Mouse (Mus musculus): Measurements from ENCODE around the gene Scaf1.
"Not testable (repeated sequence)": the region's sequence is repeated elsewhere in the genome, so short reads cannot be mapped to it uniquely, and the experiment has no call there.

Scaf1 gene

DNA sequence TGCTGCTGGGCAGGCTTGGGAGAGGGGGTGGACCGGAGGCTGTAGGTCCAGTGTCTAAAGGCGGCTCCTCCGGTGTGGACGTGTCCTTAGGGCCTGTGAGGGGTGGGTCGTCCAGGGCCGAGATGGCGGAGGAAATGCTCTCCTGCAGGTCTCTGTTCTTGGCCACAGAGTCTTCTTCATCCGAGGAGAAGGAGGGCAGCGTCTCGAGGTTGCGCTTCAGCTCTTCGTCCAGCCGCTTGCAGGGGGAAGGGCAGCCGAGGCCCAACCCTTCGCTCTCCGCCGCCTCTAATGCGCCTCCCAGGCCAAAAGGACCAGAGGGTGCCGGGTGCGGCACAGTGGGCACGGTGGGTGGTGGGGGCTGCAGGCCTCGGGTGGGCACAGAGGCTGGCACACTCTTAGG is 29.6 kb upstream of the Scaf1 start:
- in situ Hi-C loops (cut with MboI, MseI): no loop called here

DNA sequence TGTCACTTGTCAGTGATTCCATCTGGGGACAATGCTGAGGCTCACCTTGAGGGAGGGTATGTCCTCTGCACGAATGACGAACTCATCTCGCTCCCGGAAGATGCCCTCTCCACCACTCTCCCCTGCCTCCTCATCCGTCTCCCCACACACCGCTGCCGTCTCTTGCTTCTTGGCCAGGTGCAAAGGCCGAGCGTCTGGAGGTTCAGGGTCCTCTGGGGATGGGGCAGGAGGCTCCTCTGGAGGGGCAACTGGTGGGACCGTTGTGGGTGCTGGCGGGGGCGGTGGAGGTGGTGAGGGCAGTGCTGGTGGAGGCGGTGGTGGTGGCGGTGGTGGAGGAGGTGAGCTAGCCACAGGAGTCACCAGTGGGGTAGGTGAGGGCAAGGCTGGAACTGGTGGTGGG is 27.1 kb upstream of the Scaf1 start:
- in situ Hi-C loops (cut with MboI, MseI): no loop called here

DNA sequence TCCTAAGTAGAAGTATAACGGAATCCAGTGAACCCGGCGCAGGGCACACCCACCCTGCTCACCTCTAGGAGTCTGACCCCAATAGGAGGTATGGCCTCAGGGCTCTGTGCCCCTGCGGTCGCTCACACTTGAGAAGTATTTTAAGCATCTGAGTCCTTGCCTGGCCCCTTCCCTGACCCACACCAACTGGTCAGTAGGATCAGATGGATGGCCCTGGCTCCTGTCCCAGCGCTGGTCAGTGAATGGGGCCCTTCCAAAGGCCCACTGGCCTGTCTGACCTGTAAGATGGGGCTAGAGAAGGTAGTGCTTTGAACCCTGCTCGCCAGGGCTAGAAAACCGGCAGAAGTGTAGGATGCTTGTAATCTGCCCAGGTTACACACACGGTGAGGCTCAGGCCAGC is 24.7 kb upstream of the Scaf1 start:
- in situ Hi-C loops (cut with MboI, MseI): no loop called here

DNA sequence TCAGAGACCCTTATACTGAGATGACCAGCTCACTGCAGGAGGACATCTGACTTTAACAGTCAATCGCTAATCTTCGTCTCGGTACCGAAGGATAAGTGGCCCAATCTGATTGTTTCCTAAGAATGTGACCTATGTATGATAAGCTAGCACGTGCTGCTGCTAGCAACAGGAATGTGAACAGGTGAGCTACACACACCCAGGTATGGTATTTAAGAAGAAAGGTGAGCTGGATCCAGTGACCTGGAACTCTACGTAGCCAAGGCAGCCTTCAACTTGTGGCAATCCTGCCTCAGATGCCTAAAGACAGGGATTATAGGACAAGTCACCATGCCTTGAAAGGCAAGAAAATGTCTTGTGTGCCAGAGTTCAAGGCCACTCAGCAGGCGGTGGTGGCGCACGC is 22.2 kb upstream of the Scaf1 start:
- in situ Hi-C loops (cut with MboI, MseI): no loop called here

DNA sequence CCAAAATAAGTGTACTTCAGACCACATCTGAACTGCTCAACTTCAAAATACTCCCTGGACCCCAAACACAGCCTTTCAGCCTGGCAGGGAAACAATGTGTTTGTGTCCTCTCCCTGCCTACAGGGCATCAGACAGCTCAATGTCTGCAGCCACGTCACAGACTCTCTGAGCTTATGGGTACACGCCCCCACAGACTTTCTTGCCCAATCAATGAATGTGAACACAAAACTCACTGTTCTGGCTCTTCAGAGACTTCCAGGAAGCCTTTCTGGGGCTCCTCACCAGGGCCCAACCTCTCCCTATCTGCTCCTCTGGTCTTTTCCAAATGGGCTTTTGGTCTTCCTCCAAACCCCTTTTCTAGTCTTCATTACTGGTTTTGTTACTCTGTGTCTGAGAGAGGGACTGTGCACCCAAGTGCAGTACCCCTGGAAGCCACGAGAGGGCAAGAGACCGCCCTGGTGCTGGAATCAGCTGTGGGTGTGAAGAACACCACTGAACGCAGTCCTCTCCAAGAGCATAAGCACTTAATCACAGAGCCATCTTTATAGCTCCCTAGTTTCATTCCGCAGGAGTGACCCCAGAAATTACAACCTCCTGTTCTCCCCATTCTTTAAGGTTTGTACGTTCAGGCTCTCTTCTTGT is 21.7 kb upstream of the Scaf1 start:
- in situ Hi-C loops (cut with MboI, MseI): no loop called here

DNA sequence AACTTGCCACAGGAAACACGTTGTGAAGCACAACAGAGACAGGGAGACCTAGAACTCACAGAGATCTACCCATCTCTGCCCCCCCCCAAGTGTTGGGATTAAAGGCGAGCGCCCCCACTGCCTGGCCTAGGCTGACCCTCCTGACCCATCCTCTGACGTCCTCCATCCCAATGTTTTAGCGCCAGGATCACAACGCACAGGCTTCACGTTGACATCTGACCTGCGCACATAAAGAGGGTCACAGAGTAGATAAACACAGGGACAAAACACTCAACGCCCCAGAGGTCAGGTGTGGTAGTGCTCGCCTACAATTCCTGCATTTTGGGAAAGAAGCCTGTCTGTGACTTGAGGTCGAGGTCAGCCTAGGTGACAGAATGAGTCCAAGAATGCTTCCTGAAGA is 20.5 kb upstream of the Scaf1 start:
- in situ Hi-C loops (cut with MboI, MseI): no loop called here

DNA sequence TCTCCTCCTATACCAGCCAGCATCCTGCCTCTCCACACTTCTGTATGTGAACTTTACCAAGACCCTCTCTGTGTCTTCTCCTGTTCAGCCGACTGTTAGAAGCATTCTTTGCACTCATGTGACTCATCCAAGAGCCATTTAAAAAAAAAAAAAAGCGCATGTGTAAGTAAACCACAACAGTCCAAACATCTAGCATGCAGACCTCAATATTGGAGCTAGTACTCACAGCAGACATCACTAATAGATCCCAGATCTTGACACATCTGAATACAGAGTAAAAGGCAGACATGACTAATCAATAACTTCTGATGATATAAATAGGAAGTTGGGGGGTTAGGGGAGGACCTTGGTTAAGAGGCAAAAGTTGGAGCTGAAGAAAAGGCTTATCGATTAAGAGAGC is 19.5 kb upstream of the Scaf1 start:
- in situ Hi-C loops (cut with MboI, MseI): no loop called here

DNA sequence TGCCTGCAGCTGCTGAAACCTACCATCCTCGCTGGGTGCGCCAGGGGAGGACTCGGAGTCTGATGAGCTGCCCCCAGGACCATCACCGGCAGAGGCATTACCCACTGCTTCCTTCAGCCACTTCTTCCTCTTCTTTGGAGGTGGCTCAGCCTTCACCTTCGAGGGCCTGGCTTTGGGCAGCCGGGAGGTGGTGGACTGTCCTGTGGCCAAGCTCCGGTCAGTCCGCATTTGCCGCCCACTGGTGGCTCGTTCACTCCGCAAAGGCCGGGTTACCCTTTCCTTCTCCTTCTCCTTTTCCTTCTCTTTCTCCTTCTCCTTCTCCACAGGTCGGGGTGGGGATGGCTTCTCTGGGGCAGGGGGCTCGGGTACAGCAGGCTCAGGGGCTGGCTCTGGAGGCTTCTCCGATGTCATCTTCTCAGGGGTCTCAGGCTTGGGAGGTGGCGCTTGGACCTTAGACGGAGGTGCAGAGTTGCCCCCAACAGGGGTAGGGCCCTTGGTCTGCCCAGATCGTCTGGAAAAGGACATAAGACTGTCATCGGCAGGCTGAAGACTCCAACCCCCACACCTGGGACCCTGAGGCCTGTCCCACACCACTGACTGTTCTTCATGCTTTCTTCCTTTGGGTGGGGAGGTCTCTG is 17.7 kb upstream of the Scaf1 start:
- in situ Hi-C loops (cut with MboI, MseI): loop anchor here (5.0 kb wide), 1 partner anchor 38 kb away; no protein-coding TSS in a partner anchor

DNA sequence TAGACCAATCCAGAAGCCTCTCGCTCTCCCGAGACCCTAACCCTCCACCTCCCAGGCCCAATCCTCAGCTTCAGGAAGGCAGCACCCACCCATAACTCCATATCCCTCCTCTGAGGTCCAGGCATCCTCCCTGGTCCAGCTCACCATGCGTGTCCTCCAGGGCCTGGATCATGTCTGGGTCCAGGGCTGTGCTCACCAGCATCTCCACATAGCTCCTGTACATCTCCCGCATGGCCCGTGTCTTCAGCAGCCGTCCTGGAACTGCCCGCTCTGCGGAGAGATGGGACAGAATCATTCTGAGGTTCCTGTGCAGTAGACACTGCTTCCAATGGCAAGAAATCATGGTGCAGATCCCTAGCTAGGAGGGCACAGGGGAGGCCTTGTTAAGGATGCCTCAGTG is 14.7 kb upstream of the Scaf1 start:
- in situ Hi-C loops (cut with MboI, MseI): loop anchor here (5.0 kb wide), 1 partner anchor 41 kb away; no protein-coding TSS in a partner anchor

DNA sequence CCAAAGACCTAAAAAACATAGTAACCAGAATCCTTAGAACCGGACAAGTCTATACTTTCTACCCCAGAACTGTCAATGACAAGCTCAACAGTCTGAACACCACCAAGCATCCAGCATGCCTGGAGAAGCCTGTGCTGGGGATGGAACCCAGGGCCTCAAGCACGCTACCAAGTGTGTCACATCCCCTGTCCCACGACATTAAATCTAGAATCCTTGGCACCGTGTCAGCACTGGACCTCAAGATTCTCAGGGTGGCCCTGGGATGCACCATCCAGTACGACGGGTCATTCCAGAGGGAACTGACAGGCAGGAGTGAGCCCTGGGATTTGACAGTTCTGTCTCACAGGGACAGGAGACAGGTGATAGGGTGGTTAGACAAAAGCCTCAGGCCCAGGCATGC is 13.8 kb upstream of the Scaf1 start:
- in situ Hi-C loops (cut with MboI, MseI): loop anchor here (5.0 kb wide), 1 partner anchor 42 kb away; no protein-coding TSS in a partner anchor

DNA sequence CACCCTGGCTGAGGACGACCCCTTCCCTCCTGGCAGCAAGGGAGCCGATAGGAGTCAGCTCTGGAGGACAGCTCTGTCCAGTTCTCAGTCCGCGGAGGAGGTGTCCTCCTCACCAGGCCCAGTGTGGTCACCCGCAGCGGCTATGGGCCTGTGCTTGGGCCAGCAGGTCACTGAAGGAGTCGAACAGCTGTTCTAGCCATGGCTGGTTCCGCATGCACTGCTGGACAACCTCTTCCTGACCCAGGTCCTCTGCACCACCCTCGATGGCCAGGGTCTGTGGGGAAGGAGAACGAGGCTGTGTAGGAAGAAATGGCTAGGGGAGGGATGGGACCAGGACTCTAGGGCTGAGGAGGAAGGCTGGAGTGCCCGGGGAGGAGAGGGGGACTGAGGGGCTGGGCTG is 12.2 kb upstream of the Scaf1 start:
- in situ Hi-C loops (cut with MboI, MseI): no loop called here

DNA sequence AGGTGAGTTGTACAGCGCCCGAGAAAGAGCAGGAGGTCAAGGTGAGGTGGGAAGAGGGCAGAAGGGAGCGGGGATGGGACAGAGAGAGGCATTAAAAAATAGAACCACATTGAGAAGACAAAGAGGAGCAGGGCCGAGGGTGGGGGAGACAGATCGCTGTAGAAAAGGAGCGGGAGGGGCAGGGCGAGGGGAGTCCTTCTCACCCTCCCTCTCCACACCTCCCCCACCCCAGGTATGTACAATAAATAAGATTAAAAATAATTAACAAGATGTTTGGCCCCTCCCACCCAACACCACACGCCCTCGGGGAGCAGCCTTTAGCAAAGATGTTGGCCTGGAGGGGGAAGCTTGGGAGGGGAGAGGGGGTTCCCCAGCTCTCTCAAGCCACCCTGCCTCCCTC is 11.6 kb upstream of the Scaf1 start:
- in situ Hi-C loops (cut with MboI, MseI): no loop called here

DNA sequence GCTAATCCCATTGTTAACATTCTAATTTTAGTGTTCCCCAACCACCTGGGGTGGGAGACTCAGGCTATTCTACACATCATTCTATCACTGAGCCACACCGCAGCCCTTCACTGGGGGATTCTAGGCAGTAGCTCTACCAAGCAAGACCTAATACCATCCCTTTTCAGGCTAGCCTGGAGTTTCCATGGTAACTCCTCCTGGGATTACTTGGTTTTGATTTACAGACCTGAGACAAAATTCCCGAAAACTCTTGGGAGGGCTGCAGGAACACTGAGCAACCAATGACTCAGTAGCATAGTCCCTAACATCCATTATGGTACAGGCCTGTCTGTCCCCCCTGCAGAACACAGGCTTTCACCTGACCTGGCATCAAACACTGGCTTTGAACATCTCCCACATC is 10.1 kb upstream of the Scaf1 start:
- in situ Hi-C loops (cut with MboI, MseI): no loop called here

DNA sequence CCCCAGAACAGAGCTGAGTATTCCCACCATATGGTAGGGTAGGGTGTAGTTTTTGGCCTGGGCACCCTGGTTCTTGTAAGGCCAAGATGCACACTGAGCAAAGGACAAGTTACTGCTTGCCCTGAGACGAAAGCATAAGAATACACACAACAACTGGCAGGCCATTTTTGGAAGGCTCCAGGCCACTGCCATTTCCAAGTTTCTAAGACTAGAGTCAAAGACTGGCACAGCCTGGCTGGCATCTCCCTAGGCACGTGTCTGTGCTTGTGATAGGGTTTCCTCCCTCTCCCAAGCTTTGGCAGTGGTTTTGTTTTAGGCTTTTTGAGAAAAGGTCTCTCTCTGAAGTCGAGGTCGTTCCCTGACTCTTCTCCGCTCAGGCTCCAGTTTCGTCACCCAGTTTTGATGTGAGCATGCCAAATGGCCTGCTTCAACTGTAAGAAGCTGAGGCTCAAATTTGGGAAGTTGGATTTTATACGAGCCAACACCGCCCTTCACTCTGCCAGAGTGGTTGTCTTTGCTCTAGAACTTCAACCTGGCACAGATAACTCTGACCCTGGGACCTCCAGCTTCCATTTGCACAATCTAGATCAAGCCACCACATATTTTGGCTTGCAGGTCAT is 9.5 kb upstream of the Scaf1 start:
- in situ Hi-C loops (cut with MboI, MseI): no loop called here

DNA sequence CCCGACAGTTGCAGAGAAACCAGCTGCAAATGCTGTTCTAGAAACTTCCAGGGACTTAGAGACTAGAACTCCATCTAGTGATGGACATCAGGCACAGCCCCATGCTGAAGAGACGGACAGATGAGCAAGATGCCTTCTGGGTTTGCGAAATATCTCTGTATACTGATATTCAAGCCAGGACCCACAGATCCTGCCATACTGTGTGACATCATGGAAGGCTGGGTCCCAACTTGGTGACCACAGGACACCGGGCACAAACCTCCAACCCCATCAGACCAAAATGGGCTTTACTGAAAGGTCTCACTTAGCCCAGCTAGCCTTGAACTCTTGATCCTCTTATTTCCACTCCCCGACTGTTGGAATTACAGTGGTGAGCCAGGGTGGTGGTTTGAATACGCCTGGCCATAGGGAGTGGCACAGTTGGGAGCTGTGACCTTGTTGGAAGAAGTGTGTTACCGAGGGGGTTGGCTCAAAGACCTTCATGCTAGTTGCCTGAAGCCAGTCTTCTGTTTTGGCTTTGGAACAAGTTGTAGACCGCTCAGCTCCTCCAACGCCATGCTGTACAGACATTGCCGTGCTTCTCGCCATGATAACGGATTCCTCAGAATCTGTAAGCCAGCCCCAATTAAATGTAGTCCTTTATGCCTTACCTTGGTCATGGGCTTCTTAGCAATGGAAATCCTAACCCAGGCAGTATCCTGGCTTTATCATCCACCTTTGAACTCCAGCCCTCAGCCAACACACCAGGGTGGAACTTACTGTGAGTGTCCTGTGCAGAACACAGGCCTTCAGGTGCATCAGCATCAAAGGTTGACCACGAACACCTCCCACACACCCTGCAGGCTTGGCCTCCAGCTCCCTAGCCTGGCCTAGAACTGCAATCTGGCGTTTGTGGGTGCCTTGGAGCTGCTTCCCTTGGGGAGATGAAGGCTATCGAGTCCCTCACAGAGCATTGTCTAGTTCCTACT is 8.4 kb upstream of the Scaf1 start:
- in situ Hi-C loops (cut with MboI, MseI): no loop called here

DNA sequence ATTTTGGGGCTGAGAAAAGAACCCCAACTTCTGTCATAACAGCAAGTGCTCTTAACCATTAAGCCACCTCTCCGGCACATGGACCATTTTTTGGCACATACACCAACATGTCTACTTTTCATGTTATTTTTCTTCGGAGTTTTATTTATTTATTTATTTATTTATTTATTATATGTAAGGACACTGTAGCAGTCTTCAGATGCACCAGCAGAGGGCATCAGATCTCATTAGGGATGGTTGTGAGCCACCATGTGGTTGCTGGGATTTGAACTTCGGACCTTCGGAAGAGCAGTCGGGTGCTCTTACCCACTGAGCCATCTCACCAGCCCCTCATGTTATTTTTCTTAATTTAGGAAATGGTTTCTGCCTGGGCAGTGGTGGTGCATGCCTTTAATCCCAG is 7.5 kb upstream of the Scaf1 start:
- in situ Hi-C loops (cut with MboI, MseI): not testable (repeated sequence)

DNA sequence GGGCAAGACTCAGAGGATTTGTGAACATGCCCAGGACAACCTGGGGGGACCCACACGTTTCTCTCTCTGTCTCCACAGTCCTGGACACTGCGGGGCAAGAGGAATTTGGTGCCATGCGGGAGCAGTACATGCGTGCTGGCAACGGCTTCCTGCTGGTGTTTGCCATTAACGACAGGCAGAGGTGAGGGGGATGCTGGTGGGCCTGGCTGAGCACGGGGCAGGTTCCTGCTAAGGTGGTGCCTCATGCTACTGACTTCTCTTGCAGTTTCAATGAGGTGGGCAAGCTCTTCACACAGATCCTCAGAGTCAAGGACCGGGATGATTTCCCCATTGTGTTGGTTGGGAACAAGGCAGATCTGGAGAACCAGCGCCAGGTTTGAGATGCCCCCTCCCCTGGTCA is 4.1 kb upstream of the Scaf1 start:
- in situ Hi-C loops (cut with MboI, MseI): no loop called here

DNA sequence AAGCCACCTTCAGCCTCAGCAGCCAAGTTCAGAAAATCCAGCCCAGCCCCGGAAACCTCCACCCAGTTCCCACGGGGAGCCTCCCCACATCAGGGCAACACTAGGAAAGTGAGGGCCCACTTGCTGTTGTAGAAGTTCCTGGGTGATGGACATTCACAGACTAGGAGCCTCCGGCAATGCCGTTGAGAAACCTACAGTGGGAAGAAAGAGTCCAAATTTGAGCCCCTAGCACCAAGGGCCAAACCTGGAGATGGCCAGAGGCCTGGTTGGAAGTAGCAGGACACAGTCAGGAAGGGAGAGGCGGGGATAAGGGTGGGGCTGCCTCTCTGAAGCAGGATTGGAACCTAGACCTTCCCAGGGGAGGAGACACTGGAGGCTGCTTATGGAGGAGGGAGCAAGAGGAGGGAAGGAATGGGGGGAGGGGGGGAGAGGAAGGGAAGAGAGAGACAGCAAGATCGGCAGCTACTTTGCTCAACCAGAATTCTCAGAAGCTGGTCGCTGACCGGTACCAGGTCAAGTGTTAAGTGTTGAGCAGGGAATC is 2.9 kb upstream of the Scaf1 start:
- in situ Hi-C loops (cut with MboI, MseI): no loop called here

DNA sequence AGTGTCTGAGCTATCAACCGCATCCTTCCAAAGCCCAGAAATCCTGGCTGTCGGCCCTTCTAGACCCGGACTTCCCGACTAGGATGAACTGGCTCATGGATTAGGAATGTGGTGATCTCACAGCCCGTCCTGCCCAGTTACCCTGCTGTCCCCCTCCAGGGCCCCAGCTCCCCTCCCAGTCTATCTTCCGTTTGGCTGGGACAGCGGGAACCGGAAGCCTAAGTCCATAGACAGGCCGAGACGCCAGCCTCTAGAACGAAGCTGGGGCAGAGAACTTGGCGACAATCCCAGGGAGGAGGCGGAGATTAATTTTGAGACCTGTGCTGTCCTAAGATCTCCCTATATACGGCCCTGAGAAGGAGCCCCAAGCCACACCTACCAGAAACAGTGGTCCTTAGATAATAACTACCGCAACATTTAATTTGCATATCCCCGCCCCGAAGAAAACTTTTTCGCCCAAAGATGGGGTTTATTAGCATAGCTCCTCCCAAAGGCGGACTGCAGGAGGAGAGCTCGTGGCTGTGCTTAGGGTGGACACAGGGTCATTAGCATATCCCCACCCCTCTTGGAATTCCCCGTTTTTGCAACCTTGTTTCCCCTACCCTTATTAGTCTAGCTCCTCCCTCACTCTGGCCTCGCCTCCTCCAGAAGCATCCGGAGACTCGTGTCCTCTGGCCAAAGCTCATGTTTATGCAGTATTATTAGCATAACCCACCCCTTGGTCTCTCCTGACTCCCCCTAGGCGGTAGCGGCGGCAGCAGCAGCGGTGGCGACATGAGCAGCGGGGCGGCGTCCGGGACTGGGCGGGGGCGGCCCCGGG is 1.3 kb upstream of the Scaf1 start, which contains the start of gene Rras:
Gene Rras (plus strand): TSS at position 720 of the 820 bp plus-strand sequence.
- in situ Hi-C loops (cut with MboI, MseI): no loop called here

DNA sequence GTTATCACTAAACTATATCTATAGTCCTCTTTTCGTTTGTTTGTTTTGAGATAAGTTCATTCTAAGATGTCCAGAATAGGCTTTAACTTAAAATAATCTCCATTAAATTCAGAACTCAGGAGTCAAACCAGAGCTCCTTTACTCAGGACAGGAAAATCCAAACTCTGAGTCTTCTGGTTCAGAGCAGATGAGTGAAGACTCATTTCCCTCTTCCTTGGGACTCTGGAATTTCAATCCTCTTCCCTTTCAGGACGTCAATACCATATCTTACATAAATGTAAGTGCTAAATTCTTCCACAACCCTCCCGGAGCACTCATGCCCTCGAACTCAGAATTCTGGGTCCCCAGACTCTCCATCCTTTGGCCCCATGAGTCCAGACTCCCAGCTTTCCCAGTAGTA is 598 bp upstream of the Scaf1 start:
- in situ Hi-C loops (cut with MboI, MseI): no loop called here
